Mouse (Mus musculus) small intestine, adult 2 months (tissue): ENCODE data around the gene Gng13.

Experiments
- CTCF ChIP-seq: fragments of 200-500 bp; IDR thresholded peaks from 2 replicates; pipeline ENCODE4 v1.5.1; 2012; ENCODE audit warnings: low read depth, mild to moderate bottlenecking, control low read depth, inconsistent platforms, low read length, moderate library complexity, mixed read lengths; ENCODE audit not compliant: insufficient replicate concordance, insufficient read length; ENCODE audit errors: extremely low read depth
- POLR2A ChIP-seq: fragments of 200-500 bp; IDR thresholded peaks from 2 replicates; pipeline ENCODE4 v1.6.1; 2012; ENCODE audit warnings: low read depth, mild to moderate bottlenecking, control low read depth, inconsistent platforms, low read length, moderate library complexity

DNA sequence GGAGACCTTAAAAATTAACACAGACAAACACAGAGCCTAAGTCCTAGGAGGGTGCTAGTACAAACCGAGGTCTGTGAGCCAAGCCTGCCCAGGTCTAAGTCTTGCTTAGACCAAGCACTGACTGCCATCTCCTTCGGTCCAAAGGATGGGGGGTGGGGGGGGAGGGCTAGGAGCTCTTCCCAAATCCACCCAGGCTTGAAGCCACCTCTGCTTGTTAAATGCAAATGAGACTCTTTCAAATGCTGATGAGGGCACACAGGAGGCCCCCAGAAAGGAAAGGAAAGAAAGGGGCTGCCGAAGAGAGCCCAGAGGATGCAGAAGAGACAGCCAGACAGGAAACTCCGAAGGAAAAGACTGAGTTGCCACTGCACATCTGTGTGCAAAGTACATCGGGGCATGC is 37.2 kb upstream of the Gng13 start:
- TF ChIP-seq CTCF (no peak), POLR2A (no peak)
